Mouse (Mus musculus) cerebellum, adult 2 months (tissue): ENCODE measurements around the gene Ecpas. TPM values are rescaled to one million over a fixed set of nuclear protein-coding genes. Genes with fewer than 3 reads are reported as not detected.

Experiments
- DNase-seq, 2 experiments: peaks; one replicate each; pipeline ENCODE4 v3.0.0; 2021
- H3K27ac ChIP-seq: fragments of 200-500 bp; 2 replicates; pipeline ENCODE4 v1.5.1; 2012; ENCODE audit warnings: low read length, control low read depth, inconsistent platforms; ENCODE audit not compliant: insufficient read depth
- H3K27me3 ChIP-seq: fragments of 200-500 bp; 2 replicates; pipeline ENCODE4 v1.6.1; 2012; ENCODE audit warnings: inconsistent platforms, mild to moderate bottlenecking, low read length, moderate library complexity; ENCODE audit not compliant: control insufficient read depth, insufficient read depth
- H3K4me1 ChIP-seq: fragments of 200-500 bp; 2 replicates; pipeline ENCODE4 v1.6.1; 2011; ENCODE audit warnings: low read length; ENCODE audit not compliant: control insufficient read depth, insufficient read depth
- H3K4me3 ChIP-seq: fragments of 200-500 bp; replicated peaks from 2 replicates; pipeline ENCODE3; 2011; ENCODE audit warnings: mild to moderate bottlenecking, low read depth, low read length, control low read depth; ENCODE audit not compliant: insufficient read depth
- CTCF ChIP-seq: fragments of 200-500 bp; IDR thresholded peaks from 2 replicates; pipeline ENCODE4 v1.5.1; 2011; ENCODE audit warnings: low read depth, mild to moderate bottlenecking, control low read depth, low read length, moderate library complexity, borderline replicate concordance; ENCODE audit not compliant: insufficient read depth
- POLR2A ChIP-seq: fragments of 200-500 bp; IDR thresholded peaks from 2 replicates; pipeline ENCODE4 v1.6.1; 2011; ENCODE audit warnings: low read length, control low read depth, borderline replicate concordance; ENCODE audit not compliant: insufficient read depth
- WGBS: fragments of 180-500 bp; shearing (Covaris S2); methylation state at CpG from one replicate; pipeline ENCODE4 v1.1.7; 2018; 5-methylcytosine and 5-hydroxymethylcytosine counted together
- polyA plus RNA-seq: library from polyadenylated mRNA; depleted of rRNA; stranded (reverse); fragments of >200 nt; gene quantifications from 2 replicates; pipeline ENCODE4 v1.2.3, GENCODE M21; 2012

Ecpas gene
- polyA plus RNA-seq, 1 experiment = 41.8 TPM

DNA sequence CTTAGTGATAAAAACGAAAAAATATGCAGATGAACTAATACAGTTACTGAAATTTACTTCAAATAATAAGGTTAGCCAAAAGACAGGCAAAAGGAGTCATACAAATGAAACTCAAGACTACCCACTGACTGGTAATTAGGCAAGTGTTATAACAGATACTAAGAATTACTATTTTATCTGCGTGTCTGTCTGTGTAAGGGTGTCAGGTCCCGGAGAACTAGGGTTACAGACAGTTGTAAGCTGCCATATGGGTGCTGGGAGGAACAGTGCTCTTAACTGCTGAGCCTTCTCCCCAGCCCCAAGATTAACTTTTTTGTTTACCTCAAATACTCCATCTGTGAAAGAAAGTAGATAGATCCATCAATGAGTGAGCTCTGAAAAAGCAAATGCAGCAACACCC lies 25.8 kb downstream of the Ecpas start:
- peaks cover 2% of the 10 kb centered on the region; the same call in 1 of the 2 replicates for H3K4me1 ChIP-seq
- TF ChIP-seq POLR2A (no peak), CTCF (no peak)
- WGBS = 81% methylated on average over 3 of the region's 3 CpGs

GRCm38 (mm10) chr4:58885341-58885740 lies 27.2 kb downstream of the Ecpas start:
- 91% methylated on average over 5 of the region's 5 CpGs for WGBS
- H3K4me1 ChIP-seq = peaks cover 2% of the 10 kb centered on the region; the same call in 1 of the 2 replicates

More for the DNA sequence above, 25.8 kb downstream of the Ecpas start:
- H3K27me3 ChIP-seq = no peaks in the 10 kb centered on the region
- no peak for DNase-seq
- H3K4me3 ChIP-seq = no peak overlapping the region
- H3K27ac ChIP-seq = no peak overlapping the region

DNA sequence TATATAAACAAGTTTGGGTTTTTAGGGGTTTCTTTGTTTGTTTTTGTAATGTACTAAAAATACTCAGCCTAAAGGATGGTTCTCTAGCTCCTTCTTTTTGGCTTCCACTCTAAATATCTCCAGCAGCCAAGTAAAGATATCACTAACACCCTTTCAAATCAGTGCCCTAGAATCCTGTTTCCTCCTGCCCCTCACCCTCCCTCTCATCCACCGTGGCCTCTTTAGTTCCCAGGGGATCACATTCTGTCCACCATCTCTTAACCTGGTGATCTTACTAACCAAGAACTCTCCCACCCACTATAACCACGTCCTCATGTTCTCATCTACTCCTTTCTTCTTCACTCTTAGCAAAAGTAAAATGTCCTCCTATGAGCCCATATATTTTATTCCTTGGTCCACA lies 28.7 kb downstream of the Ecpas start:
- WGBS = 58% methylated on average over 2 of the region's 2 CpGs
- H3K27ac ChIP-seq = no peak overlapping the region
- H3K4me1 ChIP-seq = peaks cover 2% of the 10 kb centered on the region; the same call in 1 of the 2 replicates
- no peaks in the 10 kb centered on the region for H3K27me3 ChIP-seq
- no peak overlapping the region for H3K4me3 ChIP-seq
- DNase-seq = no peak
- TF ChIP-seq CTCF = no peak
- TF ChIP-seq POLR2A = no peak

More at GRCm38 (mm10) chr4:58885341-58885740, 27.2 kb downstream of the Ecpas start:
- no peak overlapping the region for H3K4me3 ChIP-seq
- no peak for DNase-seq
- no peak overlapping the region for H3K27ac ChIP-seq
- no peaks in the 10 kb centered on the region for H3K27me3 ChIP-seq
- no peak for TF ChIP-seq CTCF
- no peak for TF ChIP-seq POLR2A

GRCm38 (mm10) chr4:58874373-58874772 lies 38.2 kb downstream of the Ecpas start:
- 94% methylated on average over 4 of the region's 4 CpGs for WGBS
- TF ChIP-seq POLR2A = no peak
- TF ChIP-seq CTCF = no peak
- Histone ChIP-seq H3K27ac (no peak overlapping the region), H3K4me3 (no peak overlapping the region), H3K27me3 (no peaks in the 10 kb centered on the region), H3K4me1 (no peaks in the 10 kb centered on the region)
- no peak for DNase-seq

- TF ChIP-seq CTCF (no peak), POLR2A (no peak)
- no peaks in the 10 kb centered on the region for H3K4me1 ChIP-seq
- no peak overlapping the region for H3K27ac ChIP-seq
- WGBS = 36% methylated on average over 6 of the region's 6 CpGs
- peak; percentile 50 to 82 for DNase-seq
- no peak overlapping the region for H3K4me3 ChIP-seq
- H3K27me3 ChIP-seq = no peaks in the 10 kb centered on the region
Observed at GRCm38 (mm10) chr4:58867242-58867641, 45.3 kb downstream of the Ecpas start.

DNA sequence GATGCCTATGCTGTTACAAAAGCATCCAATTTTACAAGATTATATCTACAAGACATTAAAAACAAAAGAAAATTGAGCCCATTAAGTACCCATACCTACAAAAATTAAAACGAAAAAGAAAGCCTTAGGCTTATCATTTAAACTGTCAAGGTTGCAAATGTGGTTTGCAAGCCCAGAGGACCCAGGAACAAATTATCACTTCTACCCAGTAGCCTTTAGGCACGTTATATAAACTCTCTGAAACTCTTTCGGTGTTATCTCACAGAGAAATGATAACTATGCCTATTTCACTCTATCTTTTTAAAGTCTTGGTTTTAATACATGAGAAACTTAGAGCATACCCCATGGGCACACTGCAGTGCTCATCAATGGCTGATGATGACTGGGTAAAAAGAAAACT lies 79.6 kb downstream of the Ecpas start:
- 93% methylated on average over 3 of the region's 3 CpGs for WGBS

DNA sequence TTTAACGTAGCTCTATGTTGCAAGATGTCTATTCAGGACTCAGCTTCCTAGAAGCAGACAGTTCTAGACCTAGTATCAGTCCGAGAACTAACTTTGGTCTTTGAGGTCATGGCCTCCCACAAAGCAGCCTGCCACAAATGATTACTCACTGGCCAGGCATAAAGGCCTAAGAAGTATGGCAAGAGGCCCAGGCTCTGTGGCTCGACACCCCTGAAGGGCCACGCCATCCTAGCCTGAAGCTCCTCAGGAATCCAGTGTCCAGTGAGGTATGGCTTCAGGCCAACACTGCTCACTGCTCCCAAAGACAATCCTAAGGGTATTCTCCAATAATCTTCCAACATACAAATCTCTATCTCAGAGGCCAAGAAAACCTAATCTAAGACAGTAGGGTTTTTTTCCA lies 86.6 kb downstream of the Ecpas start:
- TF ChIP-seq CTCF (no peak), POLR2A (no peak)
- Histone ChIP-seq H3K4me3 (no peak overlapping the region), H3K27me3 (no peaks in the 10 kb centered on the region), H3K4me1 (no peaks in the 10 kb centered on the region), H3K27ac (no peak overlapping the region)
- WGBS = 47% methylated on average over 4 of the region's 4 CpGs
- peak in 1 of 2 experiments; percentile 13 for DNase-seq

More for the DNA sequence above, 79.6 kb downstream of the Ecpas start:
- no peak for DNase-seq
- no peak overlapping the region for H3K27ac ChIP-seq
- no peak overlapping the region for H3K4me3 ChIP-seq
- H3K4me1 ChIP-seq = no peaks in the 10 kb centered on the region
- no peak for TF ChIP-seq CTCF
- no peak for TF ChIP-seq POLR2A
- H3K27me3 ChIP-seq = no peaks in the 10 kb centered on the region

DNA sequence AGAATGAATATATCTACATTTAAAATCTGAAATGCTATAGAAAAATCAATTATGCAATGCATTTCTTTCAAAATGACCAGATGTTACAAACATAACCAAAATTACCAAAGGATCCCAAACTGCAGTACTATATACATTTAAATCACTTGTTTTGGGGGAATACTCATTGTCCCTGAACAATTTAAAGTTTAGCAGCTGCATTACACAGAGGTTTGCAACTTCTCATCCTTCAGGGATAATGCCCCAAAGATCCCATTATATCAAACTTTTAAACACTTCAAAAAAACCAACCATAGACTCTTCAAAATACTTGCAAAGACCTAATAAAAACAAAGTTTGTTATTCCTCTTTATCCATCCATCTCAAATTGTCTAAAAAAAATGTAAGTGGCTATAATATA lies 124.9 kb downstream of the Ecpas start, which contains the start of gene Olfr267:
Gene Olfr267, minus strand, starts transcription at position 101 of the 400 bp plus-strand sequence.
- Histone ChIP-seq H3K27ac (no peak within 1 kb of the TSS), H3K4me1 (no peaks in the 10 kb centered on the region), H3K4me3 (no peak within 1 kb of the TSS), H3K27me3 (no peaks in the 10 kb centered on the region)
- TF ChIP-seq POLR2A (no peak), CTCF (no peak)
- no peak for DNase-seq
